Mouse (Mus musculus) C2C12 (cell line): ENCODE data around the gene Slc22a15. TPM values are rescaled to one million over a fixed set of nuclear protein-coding genes. Genes with fewer than 3 reads are reported as not detected.
A peak's percentile ranks its signal among the peaks of the same experiment; 100 is the strongest.

Experiments used
- H3K27me3 ChIP-seq: one replicate; pipeline ENCODE4 v1.6.1; 2011; ENCODE audit not compliant: control insufficient read depth, insufficient read depth, insufficient read length
- H3K36me3 ChIP-seq: one replicate; pipeline ENCODE4 v1.6.1; 2011; ENCODE audit not compliant: control insufficient read depth, insufficient read depth
- H3K4me3 ChIP-seq: one replicate; pipeline ENCODE4 v1.5.1; 2011; ENCODE audit warnings: mild to moderate bottlenecking, control low read depth; ENCODE audit not compliant: poor library complexity, insufficient read depth, severe bottlenecking
- H3K79me2 ChIP-seq: one replicate; pipeline ENCODE4 v1.6.1; 2011; ENCODE audit not compliant: control insufficient read depth, insufficient read depth
- H3K79me3 ChIP-seq: one replicate; pipeline ENCODE4 v1.6.1; 2011; ENCODE audit warnings: low read depth, control low read depth
- H3ac ChIP-seq: one replicate; pipeline ENCODE3; 2011; ENCODE audit warnings: low read depth; ENCODE audit not compliant: control insufficient read depth, insufficient read length
- CEBPB ChIP-seq: IDR thresholded peaks from one replicate; pipeline ENCODE4 v1.6.1; 2011; ENCODE audit warnings: low read depth, mild to moderate bottlenecking, control low read depth, moderate library complexity
- CTCF ChIP-seq: IDR thresholded peaks from one replicate; pipeline ENCODE4 v1.5.1; 2011; ENCODE audit not compliant: control insufficient read depth, insufficient read depth, insufficient read length
- FOSL1 ChIP-seq: IDR thresholded peaks from one replicate; pipeline ENCODE4 v1.8.0; 2011; ENCODE audit warnings: mild to moderate bottlenecking, low read length; ENCODE audit not compliant: poor library complexity, insufficient read depth, severe bottlenecking
- MAX ChIP-seq: IDR thresholded peaks from one replicate; pipeline ENCODE4 v1.6.1; 2011; ENCODE audit warnings: mild to moderate bottlenecking, control low read depth
- MYOD1 ChIP-seq: IDR thresholded peaks from one replicate; pipeline ENCODE4 v1.6.1; 2011; ENCODE audit warnings: low read depth; ENCODE audit not compliant: control insufficient read depth, insufficient read length
- MYOG ChIP-seq: IDR thresholded peaks from one replicate; pipeline ENCODE4 v1.6.1; 2011; ENCODE audit not compliant: control insufficient read depth, insufficient read length; ENCODE audit errors: extremely low read depth
- USF1 ChIP-seq: IDR thresholded peaks from one replicate; pipeline ENCODE4 v1.6.1; 2011; ENCODE audit warnings: low read depth, mild to moderate bottlenecking, control low read depth, moderate library complexity
- polyA plus RNA-seq: library from polyadenylated mRNA; unstranded; fragments of >200 nt; fragmentation: generic; extraction: Trizol; gene quantifications from one replicate; pipeline ENCODE4 v1.2.1, GENCODE M21; 2012; ENCODE audit warnings: missing spikeins

Gene Slc22a15
- polyA plus RNA-seq, 1 experiment = 7.9 TPM

- TF ChIP-seq CTCF (no peak), MAX (no peak), FOSL1 (no peak), USF1 (no peak), CEBPB (no peak), MYOG (no peak), MYOD1 (no peak)
- Histone ChIP-seq H3ac (no peak overlapping the region), H3K27me3 (no peaks in the 10 kb centered on the region), H3K79me3 (no peaks in the 10 kb centered on the region), H3K36me3 (no peaks in the 10 kb centered on the region), H3K79me2 (no peaks in the 10 kb centered on the region), H3K4me3 (no peak overlapping the region)
Observed at GRCm38 (mm10) chr3:101926636-101927035, 2.4 kb upstream of the Slc22a15 start.

- Histone ChIP-seq H3K4me3 (no peak overlapping the region), H3K27me3 (no peaks in the 10 kb centered on the region), H3ac (no peak overlapping the region), H3K79me3 (peaks cover 1% of the 10 kb centered on the region), H3K36me3 (no peaks in the 10 kb centered on the region), H3K79me2 (no peaks in the 10 kb centered on the region)
- TF ChIP-seq MYOG (no peak), CTCF (no peak), MYOD1 (no peak), FOSL1 (no peak), CEBPB (no peak), MAX (no peak), USF1 (no peak)
Observed at GRCm38 (mm10) chr3:101925663-101926062, 1.4 kb upstream of the Slc22a15 start.

- TF ChIP-seq MAX = no peak
- TF ChIP-seq MYOD1 = no peak
- TF ChIP-seq CEBPB = no peak
- TF ChIP-seq CTCF = no peak
- TF ChIP-seq FOSL1 = no peak
- H3K27me3 ChIP-seq = no peaks in the 10 kb centered on the region
Observed at GRCm38 (mm10) chr3:101922366-101922765, 1.9 kb downstream of the Slc22a15 start.

GRCm38 (mm10) chr3:101918526-101918925, 5.7 kb downstream of the Slc22a15 start:
- H3ac ChIP-seq = no peak overlapping the region

More at GRCm38 (mm10) chr3:101922366-101922765, 1.9 kb downstream of the Slc22a15 start:
- no peak overlapping the region for H3ac ChIP-seq
- peaks cover 1% of the 10 kb centered on the region for H3K79me3 ChIP-seq
- no peaks in the 10 kb centered on the region for H3K36me3 ChIP-seq
- H3K79me2 ChIP-seq = no peaks in the 10 kb centered on the region
- H3K4me3 ChIP-seq = no peak overlapping the region

GRCm38 (mm10) chr3:101917665-101918064, 6.6 kb downstream of the Slc22a15 start:
- Histone ChIP-seq H3K79me3 (peaks cover 1% of the 10 kb centered on the region), H3K79me2 (no peaks in the 10 kb centered on the region), H3K4me3 (no peak overlapping the region), H3ac (no peak overlapping the region), H3K36me3 (peaks cover 6% of the 10 kb centered on the region), H3K27me3 (no peaks in the 10 kb centered on the region)
- TF ChIP-seq CEBPB (no peak), MAX (no peak), FOSL1 (no peak), MYOG (no peak), CTCF (no peak)

More at GRCm38 (mm10) chr3:101918526-101918925, 5.7 kb downstream of the Slc22a15 start:
- H3K27me3 ChIP-seq = no peaks in the 10 kb centered on the region
- no peaks in the 10 kb centered on the region for H3K79me2 ChIP-seq
- H3K79me3 ChIP-seq = peaks cover 1% of the 10 kb centered on the region
- H3K4me3 ChIP-seq = no peak overlapping the region
- TF ChIP-seq CTCF = no peak
- TF ChIP-seq MAX = no peak
- TF ChIP-seq USF1 = no peak
- no peak for TF ChIP-seq MYOD1
- TF ChIP-seq CEBPB = no peak
- no peak for TF ChIP-seq FOSL1
- no peak for TF ChIP-seq MYOG
- peaks cover under 1% of the 10 kb centered on the region for H3K36me3 ChIP-seq

GRCm38 (mm10) chr3:101916525-101916924, 7.7 kb downstream of the Slc22a15 start:
- Histone ChIP-seq H3K79me3 (peaks cover 1% of the 10 kb centered on the region), H3K4me3 (no peak overlapping the region), H3K36me3 (peaks cover 6% of the 10 kb centered on the region), H3K27me3 (no peaks in the 10 kb centered on the region), H3ac (no peak overlapping the region), H3K79me2 (no peaks in the 10 kb centered on the region)
- TF ChIP-seq USF1 = no peak
- peak; percentile 94 for TF ChIP-seq MYOD1
